Mouse (Mus musculus) MEL (cell line): ENCODE data around the gene Med27. TPM values are rescaled to one million over a fixed set of nuclear protein-coding genes. Genes with fewer than 3 reads are reported as not detected.

Experiments
- DNase-seq: peaks from one replicate; pipeline ENCODE4 v3.0.0; 2011; ENCODE audit warnings: low read depth, low spot score
- H3K27ac ChIP-seq: 2 replicates; pipeline ENCODE4 v1.5.1; 2012; ENCODE audit warnings: low read depth, mild to moderate bottlenecking, control low read depth, low read length, moderate library complexity; ENCODE audit not compliant: control insufficient read depth
- H3K27me3 ChIP-seq, 2 experiments: fragments of 150-350 bp in 1 of 2; sonication (generic) in 1 of 2; 2 replicates each; pipeline ENCODE4 v1.6.1; 2012; ENCODE audit warnings: low read length in 2 of 2, mild to moderate bottlenecking in 2 of 2, improper control_type of control experiment in 1 of 2, moderate library complexity in 1 of 2; ENCODE audit not compliant: insufficient read depth in 2 of 2, control insufficient read depth in 1 of 2
- H3K36me3 ChIP-seq, 2 experiments: 2 replicates each; pipeline ENCODE4 v1.6.1; 2012 to 2014; ENCODE audit warnings: low read length in 2 of 2, improper control_type of control experiment in 1 of 2, inconsistent platforms in 1 of 2, mild to moderate bottlenecking in 1 of 2; ENCODE audit not compliant: insufficient read depth in 2 of 2, control insufficient read depth in 1 of 2
- H3K4me1 ChIP-seq, 2 experiments: fragments of 150-350 bp in 1 of 2; sonication (generic) in 1 of 2; 2 replicates each; pipeline ENCODE4 v1.6.1; 2012; ENCODE audit warnings: low read length in 2 of 2, improper control_type of control experiment in 1 of 2, mild to moderate bottlenecking in 1 of 2; ENCODE audit not compliant: insufficient read depth in 2 of 2, control insufficient read depth in 1 of 2
- H3K4me3 ChIP-seq, 2 experiments: fragments of 150-350 bp in 1 of 2; sonication (generic) in 1 of 2; 2 replicates each; pipeline ENCODE4 v1.5.1; 2012; ENCODE audit warnings: low read depth in 2 of 2, low read length in 2 of 2, mild to moderate bottlenecking in 2 of 2, moderate library complexity in 2 of 2, control low read depth in 1 of 2, improper control_type of control experiment in 1 of 2; ENCODE audit not compliant: control insufficient read depth in 1 of 2, insufficient read depth in 1 of 2
- H3K79me2 ChIP-seq: 2 replicates; pipeline ENCODE4 v1.6.1; 2012; ENCODE audit warnings: mild to moderate bottlenecking, low read length, moderate library complexity; ENCODE audit not compliant: control insufficient read depth, poor library complexity, insufficient read depth
- H3K9ac ChIP-seq: 2 replicates; pipeline ENCODE4 v1.6.1; 2012; ENCODE audit warnings: low read depth, mild to moderate bottlenecking, control low read depth, low read length, moderate library complexity; ENCODE audit not compliant: control insufficient read depth, poor library complexity, severe bottlenecking
- H3K9me3 ChIP-seq: fragments of 150-350 bp; sonication (generic); replicated peaks from 2 replicates; pipeline ENCODE4 v1.6.1; 2012; ENCODE audit warnings: mild to moderate bottlenecking, low read length, improper control_type of control experiment, moderate library complexity; ENCODE audit not compliant: insufficient read depth
- BHLHE40 ChIP-seq: IDR thresholded peaks from 2 replicates; pipeline ENCODE4 v1.6.1; 2012; ENCODE audit warnings: low read depth, mild to moderate bottlenecking, inconsistent platforms, low read length, improper control_type of control experiment, borderline replicate concordance
- CHD1 ChIP-seq: IDR thresholded peaks from 2 replicates; pipeline ENCODE4 v1.6.1; 2012; ENCODE audit warnings: low read depth, mild to moderate bottlenecking, inconsistent platforms, low read length, improper control_type of control experiment
- CTCF ChIP-seq, 3 experiments: IDR thresholded peaks in 2 of 3; conservative IDR thresholded peaks in 1 of 3; 2 replicates each; pipeline ENCODE4 v1.5.1; 2011 to 2012; ENCODE audit warnings: low read length in 3 of 3, low read depth in 2 of 3, mild to moderate bottlenecking in 2 of 3, improper control_type of control experiment in 1 of 3, inconsistent platforms in 1 of 3, mixed read lengths in 1 of 3, moderate library complexity in 1 of 3; ENCODE audit not compliant: control insufficient read depth in 1 of 3, insufficient read depth in 1 of 3, poor library complexity in 1 of 3, severe bottlenecking in 1 of 3
- ELF1 ChIP-seq: IDR thresholded peaks from 2 replicates; pipeline ENCODE4 v1.6.1; 2014; ENCODE audit warnings: low read depth, mild to moderate bottlenecking, inconsistent platforms, low read length, improper control_type of control experiment, moderate library complexity
- ETS1 ChIP-seq: IDR thresholded peaks from 2 replicates; pipeline ENCODE4 v1.6.1; 2012; ENCODE audit warnings: low read depth, mild to moderate bottlenecking, inconsistent platforms, low read length, improper control_type of control experiment, moderate library complexity
- GATA1 ChIP-seq: IDR thresholded peaks from 2 replicates; pipeline ENCODE4 v1.6.1; 2011; ENCODE audit warnings: low read depth, low read length, improper control_type of control experiment
- HCFC1 ChIP-seq: IDR thresholded peaks from 2 replicates; pipeline ENCODE4 v1.6.1; 2012; ENCODE audit warnings: low read depth, mild to moderate bottlenecking, inconsistent platforms, low read length, improper control_type of control experiment, moderate library complexity
- KAT2A ChIP-seq: conservative IDR thresholded peaks from 2 replicates; pipeline ENCODE4 v1.6.1; 2012; ENCODE audit warnings: low read depth, low read length, improper control_type of control experiment, inconsistent platforms
- MAFK ChIP-seq: IDR thresholded peaks from 2 replicates; pipeline ENCODE4 v1.6.1; 2011; ENCODE audit warnings: low read depth, mild to moderate bottlenecking, low read length, improper control_type of control experiment, borderline replicate concordance
- MAX ChIP-seq: IDR thresholded peaks from 2 replicates; pipeline ENCODE4 v1.6.1; 2011; ENCODE audit warnings: low read length, improper control_type of control experiment
- MAZ ChIP-seq: IDR thresholded peaks from 2 replicates; pipeline ENCODE4 v1.6.1; 2012; ENCODE audit warnings: low read depth, mild to moderate bottlenecking, inconsistent platforms, low read length, improper control_type of control experiment
- MXI1 ChIP-seq: IDR thresholded peaks from 2 replicates; pipeline ENCODE4 v1.6.1; 2011; ENCODE audit warnings: mild to moderate bottlenecking, low read depth, low read length, improper control_type of control experiment
- MYC ChIP-seq: IDR thresholded peaks from 2 replicates; pipeline ENCODE4 v1.6.1; 2011; ENCODE audit warnings: low read depth, mild to moderate bottlenecking, low read length, improper control_type of control experiment, moderate library complexity
- POLR2AphosphoS2 ChIP-seq: IDR thresholded peaks from 2 replicates; pipeline ENCODE4 v1.6.1; 2011; ENCODE audit warnings: low read length, improper control_type of control experiment
- POLR2AphosphoS5 ChIP-seq: IDR thresholded peaks from 2 replicates; pipeline ENCODE4 v1.6.1; 2012; ENCODE audit warnings: low read depth, borderline replicate concordance, mild to moderate bottlenecking, inconsistent platforms, low read length, moderate library complexity, mixed read lengths
- RAD21 ChIP-seq: IDR thresholded peaks from 2 replicates; pipeline ENCODE4 v1.6.1; 2011; ENCODE audit warnings: mild to moderate bottlenecking, low read depth, low read length, improper control_type of control experiment
- SIN3A ChIP-seq: IDR thresholded peaks from 2 replicates; pipeline ENCODE4 v1.6.1; 2012; ENCODE audit warnings: low read length, improper control_type of control experiment, inconsistent platforms
- SMC3 ChIP-seq: IDR thresholded peaks from 2 replicates; pipeline ENCODE4 v1.6.1; 2011; ENCODE audit warnings: low read depth, low read length, improper control_type of control experiment
- TAL1 ChIP-seq: IDR thresholded peaks from 2 replicates; pipeline ENCODE4 v1.6.1; 2012; ENCODE audit warnings: mild to moderate bottlenecking, inconsistent platforms, low read length, moderate library complexity, mixed read lengths
- UBTF ChIP-seq: IDR thresholded peaks from 2 replicates; pipeline ENCODE4 v1.6.1; 2012; ENCODE audit warnings: low read depth, mild to moderate bottlenecking, inconsistent platforms, low read length, improper control_type of control experiment, moderate library complexity, borderline replicate concordance; ENCODE audit not compliant: insufficient read depth
- USF2 ChIP-seq, 2 experiments: IDR thresholded peaks; 2 replicates each; pipeline ENCODE4 v1.6.1; 2011 to 2012; ENCODE audit warnings: improper control_type of control experiment in 2 of 2, low read length in 2 of 2, borderline replicate concordance in 1 of 2, inconsistent platforms in 1 of 2, low read depth in 1 of 2, mild to moderate bottlenecking in 1 of 2; ENCODE audit not compliant: insufficient read depth in 1 of 2
- ZNF384 ChIP-seq: IDR thresholded peaks from 2 replicates; pipeline ENCODE4 v1.6.1; 2012; ENCODE audit warnings: low read depth, mild to moderate bottlenecking, inconsistent platforms, low read length, improper control_type of control experiment
- polyA plus RNA-seq, 2 experiments: library from polyadenylated mRNA; stranded (reverse) in 1 of 2; unstranded in 1 of 2; fragments of >175 nt in 1 of 2; fragments of >200 nt in 1 of 2; gene quantifications; 2 replicates each; pipeline versions ENCODE4 v1.2.1 to v1.2.4; 2012; ENCODE audit warnings: low replicate concordance in 2 of 2, low read depth in 1 of 2; ENCODE audit not compliant: insufficient read length in 2 of 2, insufficient read depth in 1 of 2, missing spikeins in 1 of 2
- total RNA-seq: library from RNA; depleted of rRNA; stranded (reverse); fragments of 300-350 nt; gene quantifications from 2 replicates; pipeline ENCODE4 v1.2.3, GENCODE M21; 2012

The Med27 gene
- total and polyA plus RNA-seq, 3 experiments: 46.3 to 46.9 TPM; not detected in 1

DNA sequence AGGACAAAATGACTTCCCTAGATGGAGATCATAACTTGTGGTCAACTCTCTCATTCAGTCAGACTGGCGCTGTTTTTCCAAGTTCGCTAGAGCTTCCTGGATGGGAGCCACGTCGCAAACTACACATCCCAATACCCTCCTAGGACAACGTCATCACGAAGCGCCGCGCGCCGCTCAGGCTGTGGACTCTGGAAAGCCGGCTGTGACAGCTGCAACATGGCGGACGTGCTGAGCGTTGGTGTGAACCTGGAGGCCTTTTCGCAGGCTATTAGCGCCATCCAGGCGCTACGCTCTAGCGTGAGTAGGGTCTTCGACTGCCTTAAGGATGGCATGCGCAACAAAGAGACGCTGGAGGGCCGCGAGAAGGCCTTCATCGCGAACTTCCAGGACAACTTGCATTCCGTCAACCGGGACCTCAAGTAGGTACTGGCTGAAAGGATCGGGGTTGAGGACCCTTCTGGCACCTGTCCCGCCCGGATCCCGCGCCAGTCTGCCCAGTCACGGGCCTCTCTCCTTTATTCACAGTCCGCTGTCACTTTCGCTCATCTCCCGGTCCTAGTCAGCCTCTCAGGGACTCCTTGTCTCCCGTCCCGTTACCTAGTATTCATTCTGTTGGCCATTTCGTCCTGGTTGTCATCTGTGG is at the start of gene Med27 (continued):
- TF ChIP-seq MYC (peak; percentile 57; the same call in 1 of the 2 replicates), USF2 (IDR thresholded peaks at IDR 0.05; ENCODE audit: borderline replicate concordance in 1 of 2, insufficient read depth in 1 of 2, low read depth in 1 of 2, low read length in 2 of 2) (no peak), RAD21 (no peak)

DNA sequence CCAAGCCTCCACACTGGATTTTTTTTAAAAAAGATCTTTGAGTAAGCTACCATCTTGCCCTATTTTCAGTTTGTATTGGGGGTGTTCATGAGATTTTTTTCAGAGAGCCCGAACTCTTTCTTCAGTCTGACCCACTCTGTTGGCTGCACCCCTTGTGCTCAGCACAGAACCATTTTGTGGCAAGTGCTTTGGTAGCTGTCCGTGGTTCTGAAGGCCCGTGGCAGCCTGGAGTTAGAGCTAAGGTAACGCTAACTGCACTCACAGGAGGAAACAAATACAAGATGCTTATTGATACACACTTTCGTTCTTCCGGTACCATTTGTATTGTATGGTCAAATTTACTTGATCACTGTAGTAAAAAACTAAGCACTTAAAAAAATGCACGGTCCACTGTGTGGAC is 36.7 kb upstream of the Med27 start:
- Histone ChIP-seq H3K36me3 (no peaks in the 10 kb centered on the region), H3K4me1 (no peaks in the 10 kb centered on the region), H3K4me3 (no peak overlapping the region), H3K79me2 (no peaks in the 10 kb centered on the region), H3K9ac (no peak overlapping the region), H3K27me3 (no peaks in the 10 kb centered on the region; a peak in 1 of 4 replicates), H3K9me3 (no peaks in the 10 kb centered on the region), H3K27ac (no peak overlapping the region)
- peak; percentile 49; the same call in 1 of the 2 replicates for TF ChIP-seq SIN3A
- no peak for TF ChIP-seq UBTF
- TF ChIP-seq HCFC1: no peak
- TF ChIP-seq TAL1: no peak
- TF ChIP-seq BHLHE40: no peak
- TF ChIP-seq CTCF (IDR thresholded peaks at IDR 0.05 in 2 of 3, conservative IDR thresholded peaks at IDR 0.05 in 1 of 3; ENCODE audit: control insufficient read depth in 1 of 3, insufficient read depth in 1 of 3, low read depth in 2 of 3, low read length in 3 of 3, poor library complexity in 1 of 3, severe bottlenecking in 1 of 3): no peak
- TF ChIP-seq MXI1: peak; percentile 58
- no peak for TF ChIP-seq POLR2AphosphoS2
- no peak for TF ChIP-seq KAT2A
- TF ChIP-seq SMC3: peak; percentile 13; the same call in 1 of the 2 replicates
- DNase-seq: peak; percentile 64

DNA sequence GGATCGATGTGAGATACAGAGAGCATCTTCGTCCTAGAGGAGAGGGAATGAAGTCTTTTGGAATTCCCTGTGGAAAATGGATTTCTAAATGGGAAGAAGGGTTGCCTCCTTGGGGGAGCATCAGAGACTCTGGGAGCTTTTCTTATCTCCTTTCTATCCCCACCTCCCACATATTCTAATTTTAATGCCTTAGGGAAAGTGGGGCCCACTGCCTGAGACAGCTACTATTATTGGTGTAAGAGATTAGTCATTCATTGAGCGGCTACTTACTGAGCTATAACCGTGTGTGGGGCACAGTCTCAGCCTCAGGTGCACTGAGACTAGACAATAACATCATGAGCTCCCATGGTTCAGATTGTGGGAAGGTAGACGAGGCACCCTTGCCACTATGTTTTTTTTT is 34.6 kb upstream of the Med27 start:
- no peak overlapping the region for H3K27ac ChIP-seq
- no peaks in the 10 kb centered on the region for H3K36me3 ChIP-seq
- H3K4me3 ChIP-seq: no peak overlapping the region
- no peaks in the 10 kb centered on the region for H3K9me3 ChIP-seq
- H3K27me3 ChIP-seq: no peaks in the 10 kb centered on the region; a peak in 1 of 4 replicates
- no peaks in the 10 kb centered on the region for H3K79me2 ChIP-seq
- TF ChIP-seq CHD1 (no peak), ELF1 (no peak), GATA1 (no peak), MAZ (no peak), SIN3A (no peak), MAX (no peak), MAFK (no peak), ETS1 (no peak), ZNF384 (no peak), POLR2AphosphoS2 (no peak), POLR2AphosphoS5 (no peak)
- no peak for DNase-seq
- H3K4me1 ChIP-seq: no peaks in the 10 kb centered on the region
- H3K9ac ChIP-seq: no peak overlapping the region
